7 mouse cellular contexts compared by ENCODE assay signal in genomic region chr4:151057347-151058321, GRCm38 (mm10). TPM values are rescaled to one million over a fixed set of nuclear protein-coding genes. Genes with fewer than 3 reads are reported as not detected.
DNase-seq lines count a peak whose midpoint lies in the region; ATAC-seq and TF ChIP-seq lines count a peak whose summit lies in the region.

Gene Vamp3 (minus strand): TSS chr4:151057963.

- DNase-seq in adrenal gland, postnatal 10 days = peak; percentile 99
- DNase-seq in embryonic facial prominence, embryonic 10.5 days (ENCODE audit: low spot score) = peak; percentile 100
- DNase-seq in gonadal fat pad, adult 2 months (ENCODE audit: low read depth) = no peak
- peak; percentile 100 for DNase-seq in left cerebral cortex, postnatal 4 days

- peaks cover 11% of the 10 kb centered on the region; the same call in 1 of the 2 replicates for H3K9me3 ChIP-seq in embryonic facial prominence, embryonic 10.5 days
- no peaks in the 10 kb centered on the region for H3K9me3 ChIP-seq in intestine, postnatal 0 days (ENCODE audit: control insufficient read depth)
- no peaks in the 10 kb centered on the region for H3K9me3 ChIP-seq in midbrain, embryonic 12.5 days

- peak within 1 kb of the TSS; percentile 77 for H3K4me2 ChIP-seq in intestine, postnatal 0 days (replicated peaks; ENCODE audit: low read depth)
- H3K4me2 ChIP-seq in midbrain, embryonic 12.5 days (replicated peaks) = peak within 1 kb of the TSS; percentile 67

- WGBS in embryonic facial prominence, embryonic 10.5 days = under 1% methylated on average over 114 of the region's 114 CpGs
- under 1% methylated on average over 113 of the region's 114 CpGs for WGBS in intestine, postnatal 0 days
- under 1% methylated on average over 111 of the region's 114 CpGs for WGBS in midbrain, embryonic 12.5 days
- WGBS in small intestine, adult 2 months = under 1% methylated on average over 114 of the region's 114 CpGs

- peak within 1 kb of the TSS; percentile 99 for H3K9ac ChIP-seq in intestine, postnatal 0 days (ENCODE audit: low read depth, low read length)
- peak within 1 kb of the TSS; percentile 89 for H3K9ac ChIP-seq in midbrain, embryonic 12.5 days (replicated peaks)

- no peaks in the 10 kb centered on the region for H3K27me3 ChIP-seq in embryonic facial prominence, embryonic 10.5 days (replicated peaks; ENCODE audit: low read depth, poor library complexity, severe bottlenecking)
- H3K27me3 ChIP-seq in intestine, postnatal 0 days (replicated peaks; ENCODE audit: control insufficient read depth, insufficient read depth, low read length) = no peaks in the 10 kb centered on the region
- no peaks in the 10 kb centered on the region for H3K27me3 ChIP-seq in midbrain, embryonic 12.5 days
- H3K27me3 ChIP-seq in small intestine, adult 2 months (ENCODE audit: control insufficient read depth, insufficient read depth, low read length) = no peaks in the 10 kb centered on the region

- peak within 1 kb of the TSS; percentile 94 for H3K27ac ChIP-seq in embryonic facial prominence, embryonic 10.5 days (replicated peaks)
- peak within 1 kb of the TSS; percentile 99 for H3K27ac ChIP-seq in intestine, postnatal 0 days (ENCODE audit: low read depth, low read length)
- H3K27ac ChIP-seq in midbrain, embryonic 12.5 days (replicated peaks) = peak within 1 kb of the TSS; percentile 91
- peak within 1 kb of the TSS; percentile 99 for H3K27ac ChIP-seq in small intestine, adult 2 months (ENCODE audit: insufficient read depth, low read depth, low read length)

- peak; percentile 48; the same call in 1 of the 2 replicates for TF ChIP-seq POLR2A in small intestine, adult 2 months (IDR thresholded peaks at IDR 0.05; ENCODE audit: low read depth, low read length)

- peaks cover 20% of the 10 kb centered on the region for H3K4me1 ChIP-seq in embryonic facial prominence, embryonic 10.5 days
- no peaks in the 10 kb centered on the region for H3K4me1 ChIP-seq in intestine, postnatal 0 days (replicated peaks; ENCODE audit: control insufficient read depth, insufficient read depth, low read length)
- peaks cover 16% of the 10 kb centered on the region for H3K4me1 ChIP-seq in midbrain, embryonic 12.5 days
- peaks cover 2% of the 10 kb centered on the region; the same call in 1 of the 2 replicates for H3K4me1 ChIP-seq in small intestine, adult 2 months (ENCODE audit: control insufficient read depth, insufficient read depth, insufficient read length, low read length)

- peaks cover 42% of the 10 kb centered on the region for H3K36me3 ChIP-seq in embryonic facial prominence, embryonic 10.5 days (replicated peaks)
- peaks cover 15% of the 10 kb centered on the region; the same call in 1 of the 2 replicates for H3K36me3 ChIP-seq in intestine, postnatal 0 days (ENCODE audit: control insufficient read depth, insufficient read depth)
- H3K36me3 ChIP-seq in midbrain, embryonic 12.5 days = peaks cover 36% of the 10 kb centered on the region
- H3K36me3 ChIP-seq in small intestine, adult 2 months (ENCODE audit: control insufficient read depth, insufficient read depth, low read length) = peaks cover 10% of the 10 kb centered on the region

- ATAC-seq in intestine, postnatal 0 days = peak; percentile 99
- ATAC-seq in midbrain, embryonic 12.5 days (ENCODE audit: low FRiP score, low read depth) = peak; percentile 99

- intact Hi-C loops in left cerebral cortex, postnatal 4 days (cut with DNase I) = no loop called here

- peak; percentile 19; the same call in 1 of the 2 replicates for TF ChIP-seq CTCF in intestine, postnatal 0 days (IDR thresholded peaks at IDR 0.05; ENCODE audit: low read depth)
- TF ChIP-seq CTCF in small intestine, adult 2 months (IDR thresholded peaks at IDR 0.05; ENCODE audit: extremely low read depth, insufficient read length, insufficient replicate concordance, low read depth, low read length) = no peak

- H3K4me3 ChIP-seq in embryonic facial prominence, embryonic 10.5 days = peak within 1 kb of the TSS; percentile 97
- H3K4me3 ChIP-seq in intestine, postnatal 0 days (ENCODE audit: low read depth, low read length) = peak within 1 kb of the TSS; percentile 99
- peak within 1 kb of the TSS; percentile 91 for H3K4me3 ChIP-seq in midbrain, embryonic 12.5 days
- H3K4me3 ChIP-seq in small intestine, adult 2 months (ENCODE audit: low read depth, low read length) = peak within 1 kb of the TSS; percentile 75

RNA-seq across cellular contexts. Expression of gene Vamp3, which starts in this region (rescaled TPM):
- 10 to 100 TPM; 87.4 to 91.7 TPM for total RNA-seq in adrenal gland, postnatal 10 days (2021)
- polyA plus RNA-seq in embryonic facial prominence, embryonic 10.5 days (2016; fragmentation: Nextera tagmentation; extraction: Ambion mirVana) = 105 and 110 TPM in 2 replicates
- 48.3 and 62.1 TPM in 2 replicates for polyA plus RNA-seq in gonadal fat pad, adult 2 months (2012; rRNA removed)
- polyA plus RNA-seq in intestine, postnatal 0 days (2015; fragmentation: Nextera tagmentation; extraction: Ambion mirVana) = 104 and 109 TPM in 2 replicates
- 10 to 100 TPM; 34.1 to 35.2 TPM for total RNA-seq in left cerebral cortex, postnatal 4 days (2021)
- 79.3 and 88.8 TPM in 2 replicates for polyA plus RNA-seq in midbrain, embryonic 12.5 days (2016; fragmentation: Nextera tagmentation; extraction: Ambion mirVana)
- 16.6 and 34.5 TPM in 2 replicates for polyA plus RNA-seq in small intestine, adult 2 months (2012; rRNA removed)
